Mouse (Mus musculus): ENCODE results near the gene Tbc1d9b. TPM values are rescaled to one million over a fixed set of nuclear protein-coding genes. Genes with fewer than 3 reads are reported as not detected.

The Tbc1d9b gene
- polyA plus RNA-seq, 1 experiment = 26.4 TPM

- no peaks in the 10 kb centered on the region for H3K27me3 ChIP-seq (ENCODE audit: control insufficient read depth, insufficient read depth, insufficient read length)
- no peaks in the 10 kb centered on the region for H3K36me3 ChIP-seq (ENCODE audit: control insufficient read depth, insufficient read depth)
- no peak overlapping the region for H3ac ChIP-seq (ENCODE audit: control insufficient read depth, insufficient read length, low read depth)
- peaks cover 23% of the 10 kb centered on the region for H3K79me2 ChIP-seq (ENCODE audit: control insufficient read depth, insufficient read depth)
- TF ChIP-seq CEBPB (IDR thresholded peaks at IDR 0.05; ENCODE audit: low read depth) (no peak), MYOD1 (IDR thresholded peaks at IDR 0.05; ENCODE audit: control insufficient read depth, insufficient read length, low read depth) (no peak), MYOG (IDR thresholded peaks at IDR 0.05; ENCODE audit: control insufficient read depth, extremely low read depth, insufficient read length) (no peak), USF1 (IDR thresholded peaks at IDR 0.05; ENCODE audit: low read depth) (no peak), FOSL1 (IDR thresholded peaks at IDR 0.05; ENCODE audit: insufficient read depth, low read length, poor library complexity, severe bottlenecking) (no peak), CTCF (IDR thresholded peaks at IDR 0.05; ENCODE audit: control insufficient read depth, insufficient read depth, insufficient read length) (no peak), MAX (IDR thresholded peaks at IDR 0.05) (no peak)
- H3K4me3 ChIP-seq (ENCODE audit: insufficient read depth, poor library complexity, severe bottlenecking) = no peak overlapping the region
- peaks cover 7% of the 10 kb centered on the region for H3K79me3 ChIP-seq (ENCODE audit: low read depth)
Measured at GRCm38 (mm10) chr11:50214631-50215030, 83.4 kb downstream of the Tbc1d9b start.

GRCm38 (mm10) chr11:50215633-50216032, 84.4 kb downstream of the Tbc1d9b start:
- TF ChIP-seq CEBPB (IDR thresholded peaks at IDR 0.05; ENCODE audit: low read depth) = no peak
- TF ChIP-seq MYOD1 (IDR thresholded peaks at IDR 0.05; ENCODE audit: control insufficient read depth, insufficient read length, low read depth) = no peak
- TF ChIP-seq FOSL1 (IDR thresholded peaks at IDR 0.05; ENCODE audit: insufficient read depth, low read length, poor library complexity, severe bottlenecking) = no peak
- TF ChIP-seq CTCF (IDR thresholded peaks at IDR 0.05; ENCODE audit: control insufficient read depth, insufficient read depth, insufficient read length) = no peak
- TF ChIP-seq MAX (IDR thresholded peaks at IDR 0.05) = no peak
- no peak for TF ChIP-seq MYOG (IDR thresholded peaks at IDR 0.05; ENCODE audit: control insufficient read depth, extremely low read depth, insufficient read length)
- TF ChIP-seq USF1 (IDR thresholded peaks at IDR 0.05; ENCODE audit: low read depth) = no peak
- no peak overlapping the region for H3ac ChIP-seq (ENCODE audit: control insufficient read depth, insufficient read length, low read depth)
- no peaks in the 10 kb centered on the region for H3K27me3 ChIP-seq (ENCODE audit: control insufficient read depth, insufficient read depth, insufficient read length)
- H3K36me3 ChIP-seq (ENCODE audit: control insufficient read depth, insufficient read depth) = peaks cover 5% of the 10 kb centered on the region
- H3K79me2 ChIP-seq (ENCODE audit: control insufficient read depth, insufficient read depth) = peaks cover 13% of the 10 kb centered on the region
- H3K4me3 ChIP-seq (ENCODE audit: insufficient read depth, poor library complexity, severe bottlenecking) = no peak overlapping the region
- no peaks in the 10 kb centered on the region for H3K79me3 ChIP-seq (ENCODE audit: low read depth)

- TF ChIP-seq MYOD1 (IDR thresholded peaks at IDR 0.05; ENCODE audit: control insufficient read depth, insufficient read length, low read depth) (no peak), USF1 (IDR thresholded peaks at IDR 0.05; ENCODE audit: low read depth) (no peak), FOSL1 (IDR thresholded peaks at IDR 0.05; ENCODE audit: insufficient read depth, low read length, poor library complexity, severe bottlenecking) (no peak), MYOG (IDR thresholded peaks at IDR 0.05; ENCODE audit: control insufficient read depth, extremely low read depth, insufficient read length) (no peak), MAX (IDR thresholded peaks at IDR 0.05) (no peak), CTCF (IDR thresholded peaks at IDR 0.05; ENCODE audit: control insufficient read depth, insufficient read depth, insufficient read length) (no peak), CEBPB (IDR thresholded peaks at IDR 0.05; ENCODE audit: low read depth) (peak; percentile 55)
- no peak overlapping the region for H3ac ChIP-seq (ENCODE audit: control insufficient read depth, insufficient read length, low read depth)
- H3K4me3 ChIP-seq (ENCODE audit: insufficient read depth, poor library complexity, severe bottlenecking) = no peak overlapping the region
- peaks cover 17% of the 10 kb centered on the region for H3K36me3 ChIP-seq (ENCODE audit: control insufficient read depth, insufficient read depth)
- H3K79me3 ChIP-seq (ENCODE audit: low read depth) = no peaks in the 10 kb centered on the region
- no peaks in the 10 kb centered on the region for H3K27me3 ChIP-seq (ENCODE audit: control insufficient read depth, insufficient read depth, insufficient read length)
- H3K79me2 ChIP-seq (ENCODE audit: control insufficient read depth, insufficient read depth) = peaks cover 7% of the 10 kb centered on the region
Measured at GRCm38 (mm10) chr11:50216724-50217366, 85.6 kb downstream of the Tbc1d9b start.

- peaks cover 24% of the 10 kb centered on the region for H3K36me3 ChIP-seq (ENCODE audit: control insufficient read depth, insufficient read depth)
- no peaks in the 10 kb centered on the region for H3K79me3 ChIP-seq (ENCODE audit: low read depth)
- no peak overlapping the region for H3ac ChIP-seq (ENCODE audit: control insufficient read depth, insufficient read length, low read depth)
- TF ChIP-seq MAX (IDR thresholded peaks at IDR 0.05) (no peak), CEBPB (IDR thresholded peaks at IDR 0.05; ENCODE audit: low read depth) (no peak), USF1 (IDR thresholded peaks at IDR 0.05; ENCODE audit: low read depth) (no peak), MYOG (IDR thresholded peaks at IDR 0.05; ENCODE audit: control insufficient read depth, extremely low read depth, insufficient read length) (no peak), FOSL1 (IDR thresholded peaks at IDR 0.05; ENCODE audit: insufficient read depth, low read length, poor library complexity, severe bottlenecking) (no peak), MYOD1 (IDR thresholded peaks at IDR 0.05; ENCODE audit: control insufficient read depth, insufficient read length, low read depth) (no peak), CTCF (IDR thresholded peaks at IDR 0.05; ENCODE audit: control insufficient read depth, insufficient read depth, insufficient read length) (no peak)
- H3K27me3 ChIP-seq (ENCODE audit: control insufficient read depth, insufficient read depth, insufficient read length) = no peaks in the 10 kb centered on the region
- no peak overlapping the region for H3K4me3 ChIP-seq (ENCODE audit: insufficient read depth, poor library complexity, severe bottlenecking)
- H3K79me2 ChIP-seq (ENCODE audit: control insufficient read depth, insufficient read depth) = peaks cover 17% of the 10 kb centered on the region
Measured at GRCm38 (mm10) chr11:50217811-50218210, 86.6 kb downstream of the Tbc1d9b start.

DNA sequence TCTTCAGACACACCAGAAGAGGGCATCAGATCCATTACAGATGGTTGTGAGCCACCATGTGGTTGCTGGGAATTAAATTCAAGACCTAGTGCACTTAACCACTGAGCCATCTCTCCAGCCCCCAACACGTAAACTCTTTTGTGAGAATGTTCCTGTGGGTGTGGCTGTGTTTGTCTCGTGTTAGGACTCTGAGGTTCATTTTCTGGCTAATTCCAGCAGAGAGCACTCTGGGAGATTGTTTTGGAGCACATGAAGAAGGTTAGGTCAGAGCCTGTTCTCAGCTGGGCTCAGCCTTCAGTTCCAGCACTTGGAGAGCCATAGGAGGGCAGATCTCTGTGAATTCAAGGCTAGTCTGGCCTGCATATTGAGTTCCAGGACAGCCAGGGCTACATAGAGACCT, 88.6 kb downstream of the Tbc1d9b start:
- Histone ChIP-seq H3K36me3 (ENCODE audit: control insufficient read depth, insufficient read depth) (peaks cover 24% of the 10 kb centered on the region), H3K4me3 (ENCODE audit: insufficient read depth, poor library complexity, severe bottlenecking) (no peak overlapping the region), H3K79me3 (ENCODE audit: low read depth) (peaks cover 3% of the 10 kb centered on the region), H3ac (ENCODE audit: control insufficient read depth, insufficient read length, low read depth) (no peak overlapping the region), H3K79me2 (ENCODE audit: control insufficient read depth, insufficient read depth) (peaks cover 33% of the 10 kb centered on the region), H3K27me3 (ENCODE audit: control insufficient read depth, insufficient read depth, insufficient read length) (no peaks in the 10 kb centered on the region)
- no peak for TF ChIP-seq MYOG (IDR thresholded peaks at IDR 0.05; ENCODE audit: control insufficient read depth, extremely low read depth, insufficient read length)

Other genes starting within 250 kb of the Tbc1d9b start
- not detected for gene Rasgef1c, start 229.6 kb upstream of the Tbc1d9b start, polyA plus RNA-seq (2012; fragmentation: generic; extraction: Trizol)
- not detected for gene Rnf130, start 106.0 kb upstream of the Tbc1d9b start, polyA plus RNA-seq (2012; fragmentation: generic; extraction: Trizol)
- gene Mrnip, start 43.0 kb downstream of the Tbc1d9b start, polyA plus RNA-seq (2012; fragmentation: generic; extraction: Trizol) = 4.7 TPM
- gene Sqstm1, start 79.4 kb downstream of the Tbc1d9b start, polyA plus RNA-seq (2012; fragmentation: generic; extraction: Trizol) = 660 TPM
- 139 TPM for gene Mgat4b, start 79.5 kb downstream of the Tbc1d9b start, polyA plus RNA-seq (2012; fragmentation: generic; extraction: Trizol)
- 1.3 TPM for gene Ltc4s, start 107.2 kb downstream of the Tbc1d9b start, polyA plus RNA-seq (2012; fragmentation: generic; extraction: Trizol)
- gene Maml1, start 160.9 kb downstream of the Tbc1d9b start, polyA plus RNA-seq (2012; fragmentation: generic; extraction: Trizol) = 14.8 TPM
- gene Canx, start 194.3 kb downstream of the Tbc1d9b start, polyA plus RNA-seq (2012; fragmentation: generic; extraction: Trizol) = 144 TPM
- not detected for gene Cby3, start 223.1 kb downstream of the Tbc1d9b start, polyA plus RNA-seq (2012; fragmentation: generic; extraction: Trizol)
- gene Hnrnph1, start 245.6 kb downstream of the Tbc1d9b start, polyA plus RNA-seq (2012; fragmentation: generic; extraction: Trizol) = 112 TPM